Mouse (Mus musculus) frontal cortex, adult 2 months (tissue): ENCODE results near the gene Pfdn2. TPM values are rescaled to one million over a fixed set of nuclear protein-coding genes. Genes with fewer than 3 reads are reported as not detected.
"Not testable (repeated sequence)": the region's sequence is repeated elsewhere in the genome, so short reads cannot be mapped to it uniquely, and the experiment has no call there.

Experiments
- DNase-seq, 2 experiments: peaks; one replicate each; pipeline ENCODE4 v3.0.0; 2022; ENCODE audit warnings: low spot score in 1 of 2; ENCODE audit errors: extremely low spot score in 1 of 2
- polyA plus RNA-seq: library from polyadenylated mRNA; depleted of rRNA; stranded (reverse); fragments of >200 nt; gene quantifications from 2 replicates; pipeline ENCODE4 v1.2.3, GENCODE M21; 2012; rRNA removed

Pfdn2 gene
- 137 and 151 TPM in 2 replicates for polyA plus RNA-seq

GRCm38 (mm10) chr1:171345225-171346094 lies at the start of gene Pfdn2, which contains the start of gene Nit1:
TSS of gene Pfdn2 (plus strand) at chr1:171345670.
TSS of gene Nit1 (minus strand) at chr1:171345646.
- DNase-seq: peak; percentile 81 to 93

DNA sequence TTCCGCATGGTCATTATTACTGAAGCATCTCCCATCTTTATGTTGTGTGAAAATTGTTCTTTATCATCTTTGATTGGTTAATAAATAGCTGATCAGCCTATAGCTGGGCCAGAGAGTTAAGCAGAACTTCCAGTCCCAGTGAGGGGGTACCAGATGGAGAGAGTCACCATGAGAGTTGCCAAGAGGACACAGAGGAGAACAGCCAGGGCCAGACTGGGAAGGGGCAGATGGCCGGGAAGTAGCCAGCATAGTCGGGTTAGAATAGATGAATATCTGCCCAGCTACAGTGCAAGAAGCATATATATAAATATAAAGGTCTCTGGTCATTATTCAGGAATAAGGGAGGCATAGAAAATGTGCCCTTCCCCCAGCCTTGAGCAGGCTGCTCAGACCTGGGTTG lies 47.2 kb upstream of the Pfdn2 start:
- no peak for DNase-seq

DNA sequence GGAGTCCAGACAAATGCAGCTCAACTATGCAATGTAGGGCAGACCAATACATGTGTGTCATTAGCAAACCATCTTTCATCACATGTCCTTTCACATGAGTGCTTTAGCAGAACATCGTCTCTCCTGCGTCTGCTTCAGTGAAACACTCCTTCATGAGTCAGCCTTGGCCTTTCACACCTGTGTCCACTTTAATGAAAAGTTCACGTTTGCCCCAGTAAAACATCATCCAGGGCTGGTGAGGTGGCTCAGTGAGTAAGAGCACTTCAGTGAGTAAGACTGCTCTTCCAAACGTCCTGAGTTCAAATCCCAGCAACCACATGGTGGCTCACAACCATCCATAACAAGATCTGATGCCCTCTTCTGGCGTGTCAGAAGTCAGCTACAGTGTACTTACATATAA lies 39.3 kb upstream of the Pfdn2 start:
- DNase-seq: not testable (repeated sequence)

DNA sequence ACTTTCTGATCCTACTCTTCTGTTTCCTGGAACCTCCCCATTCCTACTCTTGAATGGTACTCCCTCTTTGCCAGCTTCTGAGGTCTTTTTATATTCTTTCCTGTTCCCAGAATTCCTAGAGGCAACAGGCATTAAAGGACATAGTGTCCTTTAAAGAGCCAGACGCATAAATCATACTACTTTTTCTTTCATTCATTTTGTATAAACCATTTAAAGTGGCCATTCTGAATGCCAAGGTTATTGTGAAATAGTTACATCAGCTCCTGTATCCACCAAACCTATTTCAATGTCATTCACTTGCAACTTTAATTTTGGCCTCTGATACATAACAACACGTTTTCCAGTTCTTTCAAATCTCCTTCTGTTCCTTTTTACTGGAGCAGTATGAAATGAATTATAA lies 36.1 kb upstream of the Pfdn2 start:
- DNase-seq: no peak

DNA sequence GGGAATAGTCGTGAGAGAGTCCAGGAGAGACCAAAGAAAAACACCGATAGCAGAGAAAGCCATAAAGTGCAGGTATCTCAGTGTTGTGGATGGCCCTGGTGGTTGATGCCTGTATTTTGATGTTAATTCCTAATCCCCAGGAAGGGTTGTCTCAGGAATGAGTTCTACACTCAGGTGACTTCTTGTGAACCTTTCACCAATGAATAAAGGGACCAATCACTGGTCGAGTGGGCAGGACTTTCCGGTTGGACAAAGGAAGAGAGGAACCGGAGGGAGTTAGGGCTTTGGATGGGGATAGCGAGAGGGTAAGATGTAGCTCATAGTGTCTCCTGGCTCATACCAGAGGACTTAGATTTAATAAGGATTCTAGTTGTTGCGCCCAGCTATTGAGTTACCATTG lies 25.7 kb upstream of the Pfdn2 start:
- no peak for DNase-seq

DNA sequence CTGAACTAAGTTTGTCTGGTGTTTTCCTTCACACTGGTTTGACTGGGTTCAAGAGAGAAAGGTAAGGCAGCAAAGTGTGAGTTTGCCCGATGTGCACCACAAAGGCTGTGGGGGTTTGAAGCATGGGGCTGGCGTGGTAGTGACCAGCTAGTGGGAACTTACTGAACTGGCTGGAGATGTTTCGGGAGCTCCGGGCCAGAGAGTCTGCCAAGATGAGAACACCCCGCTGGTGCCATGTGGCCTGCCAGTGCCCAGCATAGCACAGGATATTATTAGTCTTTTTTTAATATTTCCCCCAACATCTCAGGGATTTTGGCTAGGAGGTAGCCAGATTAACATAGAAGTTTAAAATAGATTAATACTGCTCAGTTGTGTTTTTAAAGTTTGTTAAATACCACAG lies 25.3 kb upstream of the Pfdn2 start:
- no peak for DNase-seq

- no peak for DNase-seq
Measured at GRCm38 (mm10) chr1:171321415-171321814, 24.1 kb upstream of the Pfdn2 start.

- no peak for DNase-seq
Measured at GRCm38 (mm10) chr1:171322012-171322411, 23.5 kb upstream of the Pfdn2 start.

GRCm38 (mm10) chr1:171325571-171325970 lies 19.9 kb upstream of the Pfdn2 start:
- DNase-seq: no peak

DNA sequence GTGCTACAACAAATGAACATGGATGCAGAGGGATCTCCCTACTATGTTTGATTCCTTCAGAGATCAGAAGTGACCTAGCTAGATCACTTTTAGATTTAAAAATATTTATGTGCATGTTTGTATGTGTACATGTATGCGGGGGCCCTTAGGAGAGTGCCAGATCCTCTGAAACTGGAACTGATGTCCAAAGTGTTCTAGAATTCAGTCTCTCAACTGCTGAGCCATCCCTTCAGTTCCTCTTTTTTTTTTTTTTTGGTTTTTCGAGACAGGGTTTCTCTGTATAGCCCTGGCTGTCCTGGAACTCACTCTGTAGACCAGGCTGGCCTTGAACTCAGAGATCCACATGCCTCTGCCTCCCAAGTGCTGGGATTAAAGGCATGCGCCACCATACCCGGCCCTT lies 18.9 kb upstream of the Pfdn2 start:
- DNase-seq: not testable (repeated sequence)

DNA sequence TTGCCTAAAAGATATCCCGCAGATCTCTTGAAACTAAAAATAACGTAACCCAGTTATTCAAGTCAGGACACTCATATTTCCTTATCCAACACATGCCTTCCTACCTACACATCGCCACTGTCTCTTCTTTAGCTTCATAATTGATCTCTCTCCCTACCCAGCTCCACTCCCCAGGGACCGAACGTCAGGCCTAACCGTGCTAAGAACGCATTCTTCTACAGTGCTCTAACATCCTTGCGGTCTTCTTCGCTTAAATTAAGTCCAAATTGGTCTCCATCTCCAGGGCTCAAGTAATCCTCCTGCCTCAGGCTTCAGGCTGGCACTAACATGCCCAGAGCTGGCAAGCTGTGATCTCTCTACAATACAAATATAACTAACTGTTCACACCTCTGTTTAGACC lies 17.2 kb upstream of the Pfdn2 start:
- DNase-seq: no peak

DNA sequence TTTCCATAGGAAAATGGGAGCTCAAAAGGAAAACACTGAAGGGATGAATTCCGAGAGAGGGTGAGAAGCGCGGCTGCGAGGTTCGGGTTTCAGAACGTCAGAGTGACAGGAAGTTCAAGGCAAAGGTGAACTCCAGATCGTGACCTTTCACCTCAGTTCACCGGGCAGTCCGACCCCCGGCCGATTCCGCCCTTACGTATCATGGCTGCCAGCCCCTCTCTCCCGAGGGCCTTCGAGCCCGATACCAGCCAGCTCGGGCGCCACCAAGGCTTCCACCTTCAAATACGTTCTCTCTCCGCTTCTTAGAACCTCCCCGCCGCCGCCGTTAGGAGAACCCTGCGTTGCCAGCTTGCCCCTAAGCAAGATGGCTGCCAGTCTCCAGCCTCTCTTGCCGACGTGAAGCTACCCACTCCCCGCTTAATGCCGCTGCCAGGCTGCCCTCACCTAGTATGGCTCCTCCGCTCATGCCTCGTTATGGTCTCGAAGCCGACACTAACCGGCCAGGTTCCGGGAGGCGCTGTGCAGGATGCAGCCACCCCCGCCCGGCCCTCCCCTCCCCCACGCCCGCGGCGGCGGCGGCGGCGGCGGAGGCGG lies 16.5 kb upstream of the Pfdn2 start, which contains the start of gene Dedd:
Dedd (plus strand) TSS at position 307 of the 594 bp plus-strand sequence.
- DNase-seq: peak; percentile 93 to 94

DNA sequence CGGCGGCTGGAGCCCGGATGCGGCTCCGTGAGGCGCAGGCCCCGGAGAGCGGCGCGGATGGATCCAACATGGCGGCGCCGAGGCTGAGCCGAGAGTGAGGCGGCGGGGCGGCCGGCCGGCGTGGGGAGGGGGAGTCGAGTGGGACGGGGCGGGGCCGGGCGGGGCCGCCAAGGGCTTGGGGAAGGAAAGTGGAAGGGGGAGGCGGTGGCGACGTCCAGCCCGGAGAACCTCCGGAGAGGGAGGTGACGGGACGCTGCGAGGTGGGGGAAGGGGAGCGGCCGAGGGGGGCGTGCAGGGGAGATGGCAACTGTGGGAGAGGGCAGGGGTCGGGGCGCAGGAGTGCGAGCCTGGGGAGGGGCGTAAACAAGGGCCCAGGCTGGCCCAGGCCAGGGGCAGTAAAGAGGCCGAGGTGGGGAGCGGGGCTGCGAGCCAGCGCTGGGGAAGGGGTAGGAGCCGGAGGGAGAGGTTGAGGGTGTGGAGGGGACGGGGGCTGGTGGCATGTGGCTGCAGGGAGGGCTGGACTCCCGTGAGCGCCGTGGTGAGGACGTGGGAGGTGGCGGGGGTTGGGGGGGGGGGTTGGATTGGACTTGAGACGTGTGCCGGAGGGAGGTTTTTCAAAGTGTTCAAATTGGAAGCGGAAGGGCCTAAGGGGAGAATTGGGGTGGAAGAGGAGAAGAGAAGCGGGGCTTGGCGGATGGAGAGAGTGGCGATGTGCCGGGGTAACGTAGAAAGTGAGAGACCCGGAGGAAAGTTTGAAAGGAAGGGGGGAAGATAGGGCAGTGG lies 15.8 kb upstream of the Pfdn2 start:
- DNase-seq: peak in 1 of 2 experiments; percentile 19

DNA sequence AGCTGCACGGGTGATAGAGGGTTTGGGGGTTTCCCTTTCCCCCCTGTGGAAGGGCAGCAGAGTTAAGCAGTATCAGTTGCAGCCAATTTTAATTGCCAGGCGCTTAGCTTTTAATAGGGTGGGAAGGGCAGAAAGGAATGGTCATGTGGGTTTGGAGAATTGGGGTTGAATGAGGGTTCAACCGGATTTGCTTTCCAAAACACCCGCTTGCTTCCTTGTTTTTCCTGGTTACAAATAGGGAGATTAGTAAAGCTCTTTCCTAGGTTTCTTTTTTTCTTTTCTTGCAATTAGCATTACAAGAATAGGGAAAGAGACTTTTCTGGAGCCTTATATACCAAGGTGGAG lies 15.3 kb upstream of the Pfdn2 start:
- DNase-seq: peak in 1 of 2 experiments; percentile 25

- DNase-seq: no peak
Measured at GRCm38 (mm10) chr1:171342262-171343207, 2.9 kb upstream of the Pfdn2 start.

- DNase-seq: no peak
Measured at GRCm38 (mm10) chr1:171343922-171344677, 1.4 kb upstream of the Pfdn2 start.

DNA sequence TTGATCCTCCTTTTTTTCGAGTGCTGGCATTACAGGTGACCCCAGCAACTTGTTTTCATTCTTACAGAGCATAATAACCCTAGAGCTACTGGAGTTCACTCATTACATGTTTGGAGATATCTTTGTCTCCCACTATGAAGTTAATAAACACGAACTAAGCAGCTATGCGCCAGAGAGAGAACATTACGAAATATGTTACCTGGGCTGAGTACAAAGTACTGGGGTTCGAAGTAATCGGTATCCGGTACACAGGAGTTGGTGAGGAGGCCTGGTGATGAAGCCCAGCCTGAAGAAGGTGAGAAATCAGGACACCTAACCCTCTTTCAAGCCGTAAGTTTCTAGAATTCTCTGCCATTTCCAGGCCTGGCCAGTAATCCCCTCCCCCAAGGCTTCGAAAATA lies 755 bp upstream of the Pfdn2 start:
- no peak for DNase-seq

GRCm38 (mm10) chr1:171346095-171346450 lies 603 bp downstream of the Pfdn2 start:
- no peak for DNase-seq

- DNase-seq: no peak
Measured at GRCm38 (mm10) chr1:171348665-171349064, 3.2 kb downstream of the Pfdn2 start.
